Mouse (Mus musculus): ENCODE data around the gene Slc24a3. TPM values are rescaled to one million over a fixed set of nuclear protein-coding genes. Genes with fewer than 3 reads are reported as not detected.

Slc24a3 gene
- polyA plus RNA-seq, 1 experiment = 11.8 TPM

GRCm38 (mm10) chr2:145533086-145533485 lies 365.5 kb downstream of the Slc24a3 start:
- TF ChIP-seq CTCF (IDR thresholded peaks at IDR 0.05; ENCODE audit: insufficient read depth, low read length) = no peak
- TF ChIP-seq POLR2A (IDR thresholded peaks at IDR 0.05; ENCODE audit: borderline replicate concordance, extremely low read depth, low read depth, low read length) = no peak
- 53% methylated on average over 2 of the region's 2 CpGs for WGBS

GRCm38 (mm10) chr2:145535307-145535706 lies 367.8 kb downstream of the Slc24a3 start:
- 89% methylated on average over 4 of the region's 4 CpGs for WGBS

More at GRCm38 (mm10) chr2:145533086-145533485, 365.5 kb downstream of the Slc24a3 start:
- H3K4me3 ChIP-seq (replicated peaks; ENCODE audit: extremely low read depth, low read depth, low read length) = no peak overlapping the region
- DNase-seq = peak; percentile 43
- H3K4me1 ChIP-seq (ENCODE audit: control insufficient read depth, insufficient read depth, low read length) = peaks cover 3% of the 10 kb centered on the region; the same call in 1 of the 2 replicates

GRCm38 (mm10) chr2:145535774-145536173 lies 368.2 kb downstream of the Slc24a3 start:
- 76% methylated on average over 4 of the region's 4 CpGs for WGBS
- TF ChIP-seq CTCF (IDR thresholded peaks at IDR 0.05; ENCODE audit: insufficient read depth, low read length) (no peak), POLR2A (IDR thresholded peaks at IDR 0.05; ENCODE audit: borderline replicate concordance, extremely low read depth, low read depth, low read length) (no peak)
- DNase-seq = no peak
- peaks cover 3% of the 10 kb centered on the region; the same call in 1 of the 2 replicates for H3K4me1 ChIP-seq (ENCODE audit: control insufficient read depth, insufficient read depth, low read length)
- H3K4me3 ChIP-seq (replicated peaks; ENCODE audit: extremely low read depth, low read depth, low read length) = no peak overlapping the region

More at GRCm38 (mm10) chr2:145535307-145535706, 367.8 kb downstream of the Slc24a3 start:
- peaks cover 3% of the 10 kb centered on the region; the same call in 1 of the 2 replicates for H3K4me1 ChIP-seq (ENCODE audit: control insufficient read depth, insufficient read depth, low read length)
- TF ChIP-seq CTCF (IDR thresholded peaks at IDR 0.05; ENCODE audit: insufficient read depth, low read length) = no peak
- no peak for TF ChIP-seq POLR2A (IDR thresholded peaks at IDR 0.05; ENCODE audit: borderline replicate concordance, extremely low read depth, low read depth, low read length)
- no peak overlapping the region for H3K4me3 ChIP-seq (replicated peaks; ENCODE audit: extremely low read depth, low read depth, low read length)
- no peak for DNase-seq

DNA sequence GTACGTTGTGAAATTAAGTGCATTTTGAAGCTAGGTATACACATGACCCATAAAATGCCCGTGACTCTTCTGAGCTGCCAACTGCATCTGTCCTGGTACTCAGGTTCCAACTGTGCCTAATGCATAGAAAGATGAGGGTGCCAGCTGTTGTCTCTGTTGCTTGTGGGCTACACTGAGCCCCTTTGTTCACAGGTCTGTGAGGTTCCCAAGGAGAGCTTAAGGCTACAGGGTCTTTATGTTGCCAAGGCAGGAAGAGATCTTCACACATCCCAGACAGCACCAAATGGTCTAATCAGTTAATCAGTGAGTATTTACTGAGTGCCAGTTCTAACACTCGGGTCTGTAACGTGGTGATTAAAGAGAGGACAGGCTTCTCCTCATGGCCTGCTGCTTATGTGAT lies 369.4 kb downstream of the Slc24a3 start:
- TF ChIP-seq POLR2A (IDR thresholded peaks at IDR 0.05; ENCODE audit: borderline replicate concordance, extremely low read depth, low read depth, low read length) (no peak), CTCF (IDR thresholded peaks at IDR 0.05; ENCODE audit: insufficient read depth, low read length) (no peak)
- Histone ChIP-seq H3K4me3 (replicated peaks; ENCODE audit: extremely low read depth, low read depth, low read length) (no peak overlapping the region), H3K4me1 (ENCODE audit: control insufficient read depth, insufficient read depth, low read length) (peaks cover 3% of the 10 kb centered on the region; the same call in 1 of the 2 replicates)
- WGBS = 66% methylated on average over 4 of the region's 4 CpGs
- no peak for DNase-seq

- Histone ChIP-seq H3K4me3 (replicated peaks; ENCODE audit: extremely low read depth, low read depth, low read length) (no peak overlapping the region), H3K4me1 (ENCODE audit: control insufficient read depth, insufficient read depth, low read length) (no peaks in the 10 kb centered on the region)
- TF ChIP-seq CTCF (IDR thresholded peaks at IDR 0.05; ENCODE audit: insufficient read depth, low read length) = no peak
- no peak for TF ChIP-seq POLR2A (IDR thresholded peaks at IDR 0.05; ENCODE audit: borderline replicate concordance, extremely low read depth, low read depth, low read length)
- 75% methylated on average over 1 of the region's 1 CpGs for WGBS
- no peak for DNase-seq
Observed at GRCm38 (mm10) chr2:145541695-145542094, 374.1 kb downstream of the Slc24a3 start.

GRCm38 (mm10) chr2:145546071-145546470 lies 378.5 kb downstream of the Slc24a3 start:
- Histone ChIP-seq H3K4me3 (replicated peaks; ENCODE audit: extremely low read depth, low read depth, low read length) (no peak overlapping the region), H3K4me1 (ENCODE audit: control insufficient read depth, insufficient read depth, low read length) (no peaks in the 10 kb centered on the region)
- TF ChIP-seq CTCF (IDR thresholded peaks at IDR 0.05; ENCODE audit: insufficient read depth, low read length) (no peak), POLR2A (IDR thresholded peaks at IDR 0.05; ENCODE audit: borderline replicate concordance, extremely low read depth, low read depth, low read length) (no peak)
- no peak for DNase-seq
- WGBS = 68% methylated on average over 3 of the region's 3 CpGs

DNA sequence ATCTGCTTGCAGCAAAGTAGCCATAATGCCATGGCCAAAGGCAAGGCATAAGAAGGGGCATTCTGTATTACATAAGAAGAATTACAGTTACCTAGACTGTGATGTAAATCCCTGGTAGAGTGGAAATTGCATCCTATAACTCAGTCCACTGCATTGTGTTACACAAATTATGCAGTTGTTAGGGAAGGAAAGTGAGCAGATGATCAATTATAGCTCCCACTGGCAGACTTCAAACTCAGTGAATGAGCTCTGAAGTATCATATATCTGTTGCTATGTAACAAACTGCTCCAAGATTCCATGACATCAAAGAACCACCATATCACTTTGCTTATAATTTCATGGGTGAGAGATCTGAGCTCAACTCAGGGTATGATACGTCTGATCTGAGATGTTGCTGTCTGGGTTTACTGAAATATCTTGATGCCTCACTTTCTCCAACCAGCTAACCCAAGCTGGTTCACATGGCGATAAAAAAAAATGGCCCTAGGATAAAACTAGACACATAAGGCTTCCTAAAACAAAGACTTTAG lies 387.2 kb downstream of the Slc24a3 start:
- no peak overlapping the region for H3K4me3 ChIP-seq (replicated peaks; ENCODE audit: extremely low read depth, low read depth, low read length)
- 93% methylated on average over 2 of the region's 2 CpGs for WGBS
- no peak for DNase-seq
- H3K4me1 ChIP-seq (ENCODE audit: control insufficient read depth, insufficient read depth, low read length) = no peaks in the 10 kb centered on the region
- TF ChIP-seq CTCF (IDR thresholded peaks at IDR 0.05; ENCODE audit: insufficient read depth, low read length) (no peak), POLR2A (IDR thresholded peaks at IDR 0.05; ENCODE audit: borderline replicate concordance, extremely low read depth, low read depth, low read length) (no peak)

- 88% methylated on average over 2 of the region's 2 CpGs for WGBS
- DNase-seq = no peak
- no peak for TF ChIP-seq POLR2A (IDR thresholded peaks at IDR 0.05; ENCODE audit: borderline replicate concordance, extremely low read depth, low read depth, low read length)
- no peak for TF ChIP-seq CTCF (IDR thresholded peaks at IDR 0.05; ENCODE audit: insufficient read depth, low read length)
- Histone ChIP-seq H3K4me3 (replicated peaks; ENCODE audit: extremely low read depth, low read depth, low read length) (no peak overlapping the region), H3K4me1 (ENCODE audit: control insufficient read depth, insufficient read depth, low read length) (no peaks in the 10 kb centered on the region)
Observed at GRCm38 (mm10) chr2:145555713-145556112, 388.2 kb downstream of the Slc24a3 start.

- TF ChIP-seq POLR2A (IDR thresholded peaks at IDR 0.05; ENCODE audit: borderline replicate concordance, extremely low read depth, low read depth, low read length) = no peak
- peak; percentile 29; the same call in 1 of the 2 replicates for TF ChIP-seq CTCF (IDR thresholded peaks at IDR 0.05; ENCODE audit: insufficient read depth, low read length)
- Histone ChIP-seq H3K4me1 (ENCODE audit: control insufficient read depth, insufficient read depth, low read length) (no peaks in the 10 kb centered on the region), H3K4me3 (replicated peaks; ENCODE audit: extremely low read depth, low read depth, low read length) (no peak overlapping the region)
- WGBS = 22% methylated on average over 1 of the region's 1 CpGs
- peak; percentile 19 for DNase-seq
Observed at GRCm38 (mm10) chr2:145557361-145557931, 389.9 kb downstream of the Slc24a3 start.

DNA sequence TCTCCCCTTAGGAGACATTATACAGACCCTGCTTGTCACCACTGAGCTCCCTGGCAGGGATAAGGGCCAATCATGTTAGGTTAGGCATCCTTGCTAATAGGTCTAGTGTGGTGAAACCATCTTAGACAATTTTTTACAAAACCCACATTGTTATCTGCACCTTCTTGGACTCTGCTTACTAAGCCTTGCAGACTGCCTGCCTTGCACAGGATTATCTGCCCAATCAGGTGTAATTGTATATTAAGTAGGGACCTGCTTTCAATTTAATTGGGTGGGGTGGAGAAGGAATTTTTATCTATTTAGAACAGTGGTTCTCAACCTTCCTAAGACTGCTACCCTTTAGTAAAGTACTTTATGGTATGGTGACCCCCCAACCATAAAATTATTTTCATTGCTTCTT lies 394.9 kb downstream of the Slc24a3 start:
- TF ChIP-seq CTCF (IDR thresholded peaks at IDR 0.05; ENCODE audit: insufficient read depth, low read length) = no peak
- TF ChIP-seq POLR2A (IDR thresholded peaks at IDR 0.05; ENCODE audit: borderline replicate concordance, extremely low read depth, low read depth, low read length) = no peak
- no peak for DNase-seq
- Histone ChIP-seq H3K4me3 (replicated peaks; ENCODE audit: extremely low read depth, low read depth, low read length) (no peak overlapping the region), H3K4me1 (ENCODE audit: control insufficient read depth, insufficient read depth, low read length) (no peaks in the 10 kb centered on the region)
